Mouse (Mus musculus): ENCODE data around the gene Smco4.

DNA sequence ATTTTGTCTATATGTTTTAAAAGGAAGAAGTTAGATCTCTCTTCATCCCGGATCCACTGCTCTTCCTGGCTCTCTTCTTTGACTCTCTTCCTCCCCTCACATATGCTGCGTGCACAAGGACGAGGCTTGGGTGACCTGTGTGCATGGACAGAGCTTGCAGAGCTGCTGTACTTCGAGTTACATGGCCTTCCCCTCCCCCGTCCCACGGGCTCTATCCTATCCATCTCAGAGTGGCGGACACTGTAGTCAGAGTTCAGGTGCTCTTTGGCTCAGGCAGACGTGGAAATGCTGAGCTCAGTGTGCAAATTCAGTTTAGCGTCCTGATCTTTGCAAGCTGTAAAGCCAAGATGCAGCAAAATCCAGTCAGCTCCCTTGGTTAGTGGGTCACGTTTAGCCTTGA, 10.1 kb downstream of the Smco4 start:
- TF ChIP-seq CTCF (IDR thresholded peaks at IDR 0.05; ENCODE audit: low read depth) (no peak), EP300 (optimal IDR thresholded peaks at IDR 0.05) (no peak)
